Mouse (Mus musculus) midbrain, embryonic 12.5 days (tissue): ENCODE results near the gene Zfp986. TPM values are rescaled to one million over a fixed set of nuclear protein-coding genes. Genes with fewer than 3 reads are reported as not detected.
A peak's percentile ranks its signal among the peaks of the same experiment; 100 is the strongest.
"Not testable (repeated sequence)": the region's sequence is repeated elsewhere in the genome, so short reads cannot be mapped to it uniquely, and the experiment has no call there.

Experiments used
- ATAC-seq: fragments of 200-750 bp; cut with Nextera tagmentation; 2 replicates; pipeline ENCODE4 v1.8.0; 2017; ENCODE audit warnings: low read depth, moderate TSS enrichment, moderate library complexity; ENCODE audit not compliant: low FRiP score
- H3K27ac ChIP-seq: fragments of 300-500 bp; sonication (generic); replicated peaks from 2 replicates; pipeline ENCODE4 v1.5.1; 2016; ENCODE audit warnings: mild to moderate bottlenecking
- H3K27me3 ChIP-seq: fragments of 300-500 bp; sonication (generic); 2 replicates; pipeline ENCODE4 v1.6.1; 2016; ENCODE audit warnings: mild to moderate bottlenecking
- H3K36me3 ChIP-seq: fragments of 300-500 bp; sonication (generic); 2 replicates; pipeline ENCODE4 v1.6.1; 2016
- H3K4me1 ChIP-seq: fragments of 300-500 bp; sonication (generic); 2 replicates; pipeline ENCODE4 v1.6.1; 2016
- H3K4me2 ChIP-seq: fragments of 300-500 bp; sonication (generic); replicated peaks from 2 replicates; pipeline ENCODE4 v1.6.1; 2016; ENCODE audit warnings: mild to moderate bottlenecking, moderate library complexity
- H3K4me3 ChIP-seq: fragments of 300-500 bp; sonication (generic); 2 replicates; pipeline ENCODE4 v1.5.1; 2016; ENCODE audit warnings: mild to moderate bottlenecking
- H3K9ac ChIP-seq: fragments of 300-500 bp; sonication (generic); replicated peaks from 2 replicates; pipeline ENCODE4 v1.6.1; 2016; ENCODE audit warnings: mild to moderate bottlenecking, moderate library complexity
- H3K9me3 ChIP-seq: fragments of 300-500 bp; sonication (generic); 2 replicates; pipeline ENCODE4 v1.6.1; 2016; ENCODE audit warnings: mild to moderate bottlenecking
- WGBS: fragments of 180-500 bp; shearing (Covaris S2); methylation state at CpG from one replicate; pipeline ENCODE4 v1.1.7; 2016; 5-methylcytosine and 5-hydroxymethylcytosine counted together
- polyA plus RNA-seq: library from polyadenylated mRNA; unstranded; fragments of >200 nt; fragmentation: Nextera tagmentation; extraction: Ambion mirVana; gene quantifications from 2 replicates; pipeline ENCODE4 v1.2.1, GENCODE M21; 2016

Zfp986 gene
- not detected in 2 replicates for polyA plus RNA-seq

DNA sequence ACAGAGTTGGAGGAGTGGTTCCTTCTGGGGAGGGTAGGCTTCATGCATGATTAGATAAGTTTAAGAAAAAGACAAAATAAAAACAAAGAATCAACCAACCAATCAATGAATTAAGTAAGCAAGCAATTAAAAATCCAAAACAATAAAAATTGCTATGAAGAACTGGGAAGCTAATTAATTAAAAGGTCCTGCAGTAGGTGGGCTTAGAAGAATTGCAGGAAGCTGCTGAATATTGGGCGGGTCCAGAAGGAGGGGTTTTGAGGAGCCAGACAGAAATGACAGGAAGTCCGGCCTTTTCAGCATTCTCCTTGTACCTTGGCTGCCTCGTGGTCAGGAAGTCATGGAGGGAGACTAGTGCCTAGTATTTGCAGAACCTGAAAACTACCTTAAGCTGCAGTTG, at the start of gene Zfp986:
Zfp986 (plus strand) TSS at position 301 of the 400 bp plus-strand sequence.
- H3K4me2 ChIP-seq, H3K4me1 ChIP-seq, H3K27ac ChIP-seq, H3K9ac ChIP-seq, H3K27me3 ChIP-seq, H3K4me3 ChIP-seq, H3K36me3 ChIP-seq, ATAC-seq, H3K9me3 ChIP-seq: not testable (repeated sequence)
- 75% methylated on average over 3 of the region's 3 CpGs for WGBS

DNA sequence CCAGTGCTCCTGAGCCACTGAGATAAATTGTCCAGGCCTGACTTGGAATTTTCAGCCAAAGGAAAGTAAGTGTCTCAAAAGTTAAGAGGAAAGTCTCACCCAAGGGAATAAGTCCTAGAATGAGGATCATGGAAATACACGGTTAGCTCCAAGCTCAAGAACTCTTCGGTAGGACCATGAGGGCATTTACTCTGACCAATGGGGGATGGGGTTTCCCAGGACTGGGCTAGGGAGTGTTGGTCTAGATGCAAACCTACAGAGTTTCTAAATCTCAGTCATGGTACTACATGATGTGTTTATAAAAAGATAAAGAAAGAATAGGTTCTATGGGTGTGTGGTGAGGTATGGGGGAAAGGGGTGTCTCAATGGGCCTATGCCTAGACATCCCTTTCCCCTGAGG, 48.6 kb upstream of the Zfp986 start:
- not testable (repeated sequence) for H3K9me3 ChIP-seq, H3K9ac ChIP-seq, H3K4me2 ChIP-seq, H3K4me1 ChIP-seq, H3K4me3 ChIP-seq, H3K27ac ChIP-seq, H3K27me3 ChIP-seq, H3K36me3 ChIP-seq
- peak; percentile 41; the same call in 1 of the 2 replicates for ATAC-seq
- WGBS: no CpG with 5 or more reads among the region's 2 CpGs

DNA sequence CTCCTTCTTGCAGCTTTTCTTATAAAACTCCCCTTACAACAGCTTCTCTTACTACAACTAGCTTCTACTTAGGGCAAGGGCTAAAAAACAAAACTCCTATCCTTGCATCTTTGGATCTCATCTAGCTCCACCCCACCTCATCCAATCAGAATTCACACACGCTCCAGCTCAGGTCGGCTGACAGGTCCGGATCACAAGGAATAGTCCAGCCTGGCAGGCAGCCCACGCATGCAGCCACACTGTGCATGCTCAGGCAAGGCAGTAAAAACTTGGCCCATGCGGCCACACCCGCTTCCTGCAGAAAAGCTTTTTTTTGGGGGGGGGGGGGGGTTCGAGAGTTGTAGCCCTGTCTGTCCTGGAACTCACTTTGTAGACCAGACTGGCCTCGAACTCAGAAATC, 43.0 kb upstream of the Zfp986 start:
- H3K36me3 ChIP-seq, H3K27me3 ChIP-seq, H3K4me3 ChIP-seq, H3K9me3 ChIP-seq, H3K9ac ChIP-seq, H3K4me2 ChIP-seq, H3K27ac ChIP-seq, H3K4me1 ChIP-seq: not testable (repeated sequence)
- peak; percentile 58; the same call in 1 of the 2 replicates for ATAC-seq
- 85% methylated on average over 3 of the region's 8 CpGs for WGBS

DNA sequence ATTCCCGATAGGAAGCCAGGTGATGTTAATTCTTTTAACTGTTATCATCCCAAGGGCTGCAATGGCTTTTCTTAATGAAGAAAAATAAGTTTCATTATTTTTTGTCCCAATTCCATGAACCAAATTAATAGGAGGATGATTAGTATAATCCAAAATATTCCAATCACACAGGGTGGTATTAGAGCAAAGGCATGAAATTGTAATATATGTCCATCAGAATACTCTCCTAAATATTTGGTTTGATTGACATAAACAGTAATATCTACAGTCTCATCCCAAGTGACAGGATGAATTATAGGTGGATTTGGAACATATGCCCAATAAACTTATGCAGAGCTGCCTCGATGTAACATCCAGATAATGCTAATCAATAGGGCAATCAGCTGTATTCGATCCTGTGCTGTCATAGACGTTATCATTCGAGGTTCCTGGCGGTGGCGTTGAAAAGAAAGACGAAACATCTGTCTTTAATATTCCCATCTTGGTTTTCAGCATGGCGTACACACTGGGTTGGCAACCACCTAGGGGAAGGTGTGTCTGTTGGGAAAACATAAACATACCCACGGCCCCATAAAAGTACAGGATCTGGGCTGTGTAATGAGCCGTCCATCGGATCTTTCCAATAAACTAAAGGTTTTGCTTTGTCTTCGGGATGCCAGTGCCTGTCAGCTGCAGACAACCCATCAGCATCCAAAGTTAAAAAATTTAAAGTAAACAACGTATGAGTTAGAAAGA, 37.1 kb upstream of the Zfp986 start:
- H3K9ac ChIP-seq, H3K4me3 ChIP-seq, H3K27ac ChIP-seq, H3K9me3 ChIP-seq, H3K4me1 ChIP-seq, H3K4me2 ChIP-seq, H3K36me3 ChIP-seq, H3K27me3 ChIP-seq: not testable (repeated sequence)
- 96% methylated on average over 1 of the region's 14 CpGs for WGBS
- peak; percentile 48; the same call in 1 of the 2 replicates for ATAC-seq

GRCm38 (mm10) chr4:145836300-145836862, 32.2 kb upstream of the Zfp986 start:
- WGBS: 86% methylated on average over 13 of the region's 18 CpGs
- H3K4me2 ChIP-seq, H3K9ac ChIP-seq, H3K4me3 ChIP-seq, H3K27ac ChIP-seq, H3K27me3 ChIP-seq, H3K9me3 ChIP-seq, H3K4me1 ChIP-seq, H3K36me3 ChIP-seq, ATAC-seq: not testable (repeated sequence)

GRCm38 (mm10) chr4:145836863-145837440, 31.6 kb upstream of the Zfp986 start:
- H3K9me3 ChIP-seq, H3K4me3 ChIP-seq, H3K9ac ChIP-seq, H3K27ac ChIP-seq, H3K27me3 ChIP-seq, H3K4me2 ChIP-seq, H3K36me3 ChIP-seq, H3K4me1 ChIP-seq: not testable (repeated sequence)
- WGBS: 63% methylated on average over 53 of the region's 75 CpGs
- peak; percentile 86 for ATAC-seq

GRCm38 (mm10) chr4:145846793-145847192, 21.8 kb upstream of the Zfp986 start:
- not testable (repeated sequence) for H3K4me1 ChIP-seq, H3K4me3 ChIP-seq, H3K9me3 ChIP-seq, H3K4me2 ChIP-seq, H3K27me3 ChIP-seq, H3K36me3 ChIP-seq, H3K9ac ChIP-seq, H3K27ac ChIP-seq
- peak; percentile 24; the same call in 1 of the 2 replicates for ATAC-seq

- not testable (repeated sequence) for H3K36me3 ChIP-seq, H3K4me3 ChIP-seq, H3K27me3 ChIP-seq, H3K4me2 ChIP-seq, H3K4me1 ChIP-seq, H3K9ac ChIP-seq, H3K27ac ChIP-seq, H3K9me3 ChIP-seq
- ATAC-seq: peak; percentile 36; the same call in 1 of the 2 replicates
- 75% methylated on average over 4 of the region's 4 CpGs for WGBS
Measured at GRCm38 (mm10) chr4:145848183-145848890, 20.3 kb upstream of the Zfp986 start.

GRCm38 (mm10) chr4:145848891-145849214, 19.7 kb upstream of the Zfp986 start:
- WGBS: 83% methylated on average over 3 of the region's 3 CpGs
- ATAC-seq: 0 out of 2 replicates have a peak, but pooled peaks have one; percentile 31
- not testable (repeated sequence) for H3K9me3 ChIP-seq, H3K4me1 ChIP-seq, H3K27ac ChIP-seq, H3K36me3 ChIP-seq, H3K4me2 ChIP-seq, H3K4me3 ChIP-seq, H3K9ac ChIP-seq, H3K27me3 ChIP-seq

DNA sequence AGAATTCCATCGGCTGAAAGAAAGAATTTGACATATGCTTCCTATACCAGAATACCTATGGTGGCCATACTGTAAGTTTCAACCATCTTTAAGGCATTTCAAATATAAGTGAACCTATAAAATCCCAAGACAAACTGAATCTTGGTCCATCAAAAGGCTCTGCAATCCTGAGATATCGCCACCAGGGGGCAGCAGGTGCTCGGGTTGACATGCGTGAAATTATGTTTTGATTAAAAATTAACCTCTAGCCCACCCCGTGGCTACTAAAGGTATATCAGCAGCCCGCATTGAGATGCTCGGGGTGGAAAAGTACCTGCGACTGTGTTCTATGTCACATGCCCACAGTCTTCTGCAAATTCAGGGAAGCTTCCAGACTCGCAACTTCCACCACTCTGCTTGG, 17.2 kb upstream of the Zfp986 start:
- not testable (repeated sequence) for H3K9me3 ChIP-seq, H3K4me3 ChIP-seq, H3K4me2 ChIP-seq, ATAC-seq, H3K4me1 ChIP-seq, H3K9ac ChIP-seq, H3K36me3 ChIP-seq, H3K27me3 ChIP-seq, H3K27ac ChIP-seq
- 67% methylated on average over 8 of the region's 9 CpGs for WGBS

DNA sequence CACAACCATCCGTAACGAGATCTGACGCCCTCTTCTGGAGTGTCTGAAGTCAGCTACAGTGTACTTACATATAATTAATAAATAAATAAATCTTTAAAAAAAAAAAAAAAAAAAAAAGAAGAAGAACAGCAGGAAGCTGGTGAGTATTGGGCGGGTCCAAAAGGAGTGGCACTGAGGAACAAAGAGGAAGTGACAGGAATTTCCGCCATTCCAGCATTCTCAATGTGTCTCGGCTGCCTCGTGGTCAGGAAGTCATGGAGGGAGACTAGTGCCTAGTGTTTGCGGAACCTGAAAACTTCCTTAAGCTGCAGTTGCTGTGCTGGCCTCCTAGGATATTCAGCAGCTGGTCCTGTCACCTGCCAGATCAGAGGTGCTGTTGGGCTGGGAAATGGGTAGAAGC, 4.7 kb upstream of the Zfp986 start:
- H3K9ac ChIP-seq, ATAC-seq, H3K9me3 ChIP-seq, H3K36me3 ChIP-seq, H3K4me3 ChIP-seq, H3K4me2 ChIP-seq, H3K27ac ChIP-seq, H3K4me1 ChIP-seq, H3K27me3 ChIP-seq: not testable (repeated sequence)
- 89% methylated on average over 7 of the region's 8 CpGs for WGBS
